9 mouse cellular contexts compared by ENCODE assay signal in genomic region chr5:131427734-131428413, GRCm38 (mm10).
DNase-seq lines count a peak whose midpoint lies in the region; ATAC-seq lines count a peak whose summit lies in the region.
"Had no signal": no experiment of that assay in that cellular context is flagged by ENCODE, and none has a peak within 500 bp of the region (broad histone marks: within the 10 kb centered on the region; RNA-seq: fewer than 3 reads in every experiment).

No protein-coding gene starts in this region.

- H3K9me3 ChIP-seq in intestine, embryonic 14.5 days (ENCODE audit: control insufficient read depth, low read length) = no peaks in the 10 kb centered on the region
- no peaks in the 10 kb centered on the region for H3K9me3 ChIP-seq in intestine, embryonic 16.5 days (ENCODE audit: control insufficient read depth, low read length)
- H3K9me3 ChIP-seq in midbrain, embryonic 14.5 days (ENCODE audit: control insufficient read depth, low read length) = no peaks in the 10 kb centered on the region

- H3K27ac ChIP-seq in intestine, embryonic 14.5 days (ENCODE audit: low read depth) = no peak overlapping the region
- H3K27ac ChIP-seq in intestine, embryonic 16.5 days (ENCODE audit: low read length) = no peak overlapping the region
- no peak overlapping the region for H3K27ac ChIP-seq in midbrain, embryonic 14.5 days (replicated peaks; ENCODE audit: low read depth, low read length)
- H3K27ac ChIP-seq: macrophage had no signal

- intact Hi-C loops in gastrocnemius, postnatal 14 days (cut with DNase I; ENCODE audit: low total_unique reads) = loop anchor here (2.0 to 10.0 kb wide), 3 partner anchors 273 to 566 kb away; no protein-coding TSS in a partner anchor

- no peak overlapping the region for H3K4me3 ChIP-seq in intestine, embryonic 14.5 days (ENCODE audit: low read depth, low read length)
- H3K4me3 ChIP-seq in intestine, embryonic 16.5 days (ENCODE audit: low read length) = no peak overlapping the region
- H3K4me3 ChIP-seq in midbrain, embryonic 14.5 days (replicated peaks; ENCODE audit: low read depth, low read length) = no peak overlapping the region

- no peaks in the 10 kb centered on the region for H3K36me3 ChIP-seq in intestine, embryonic 14.5 days (ENCODE audit: control insufficient read depth, insufficient read depth, low read length)
- H3K36me3 ChIP-seq in intestine, embryonic 16.5 days (ENCODE audit: control insufficient read depth, insufficient read depth, low read length) = no peaks in the 10 kb centered on the region
- no peaks in the 10 kb centered on the region for H3K36me3 ChIP-seq in midbrain, embryonic 14.5 days (ENCODE audit: control insufficient read depth, insufficient read depth, low read length)

- peak; percentile 91 for DNase-seq in intestine, embryonic 14.5 days (ENCODE audit: low spot score)
- peak; percentile 45 to 89 for DNase-seq in adrenal gland, adult (ENCODE audit: inconsistent age in 2 of 2, low spot score in 1 of 2)
- DNase-seq in cerebellum, postnatal 36 days = peak; percentile 84 to 89
- peak; percentile 67 for DNase-seq in gastrocnemius, postnatal 14 days
- peak; percentile 49 for DNase-seq in left cerebral cortex, adult 11 months (ENCODE audit: low spot score)
- peak; percentile 93 for DNase-seq in midbrain, embryonic 14.5 days
- DNase-seq in thymus, postnatal 25 days = peak; percentile 12

- no peak overlapping the region for H3K4me2 ChIP-seq in intestine, embryonic 14.5 days (ENCODE audit: low read length)
- H3K4me2 ChIP-seq in intestine, embryonic 16.5 days (ENCODE audit: low read depth, low read length) = no peak overlapping the region
- no peak overlapping the region for H3K4me2 ChIP-seq in midbrain, embryonic 14.5 days (ENCODE audit: low read length)

- no peak for ATAC-seq in intestine, embryonic 14.5 days (replicated peaks; ENCODE audit: low FRiP score, low TSS enrichment, low read depth)
- no peak for ATAC-seq in intestine, embryonic 16.5 days
- ATAC-seq in midbrain, embryonic 14.5 days (ENCODE audit: low FRiP score, low TSS enrichment) = no peak

- WGBS in intestine, embryonic 14.5 days = 37% methylated on average over 11 of the region's 11 CpGs
- 39% methylated on average over 11 of the region's 11 CpGs for WGBS in intestine, embryonic 16.5 days
- 31% methylated on average over 11 of the region's 11 CpGs for WGBS in midbrain, embryonic 14.5 days

- no peaks in the 10 kb centered on the region for H3K27me3 ChIP-seq in intestine, embryonic 14.5 days (replicated peaks; ENCODE audit: control insufficient read depth, insufficient read depth, low read length)
- no peaks in the 10 kb centered on the region for H3K27me3 ChIP-seq in intestine, embryonic 16.5 days (replicated peaks; ENCODE audit: control insufficient read depth, insufficient read depth, low read length)
- H3K27me3 ChIP-seq in midbrain, embryonic 14.5 days (ENCODE audit: control insufficient read depth, insufficient read depth, low read length) = no peaks in the 10 kb centered on the region

- no peaks in the 10 kb centered on the region for H3K4me1 ChIP-seq in intestine, embryonic 14.5 days (replicated peaks; ENCODE audit: control insufficient read depth, insufficient read depth, low read length)
- H3K4me1 ChIP-seq in intestine, embryonic 16.5 days (ENCODE audit: control insufficient read depth, insufficient read depth, low read length) = no peaks in the 10 kb centered on the region
- no peaks in the 10 kb centered on the region for H3K4me1 ChIP-seq in midbrain, embryonic 14.5 days (ENCODE audit: control insufficient read depth, insufficient read depth, low read length)

- no peak overlapping the region for H3K9ac ChIP-seq in intestine, embryonic 14.5 days (ENCODE audit: low read length)
- H3K9ac ChIP-seq in intestine, embryonic 16.5 days (ENCODE audit: low read depth, low read length) = no peak overlapping the region
- no peak overlapping the region for H3K9ac ChIP-seq in midbrain, embryonic 14.5 days (replicated peaks; ENCODE audit: low read length)

Comparison
In these comparisons a context has a peak if more than half of its experiments do, and no peak if none do; other contexts are left out.
1. DNase-seq: peak in every context shown above with its lines; median percentile 93 in midbrain, embryonic 14.5 days; 91 in intestine, embryonic 14.5 days; 86 in cerebellum, postnatal 36 days; 67 in adrenal gland, adult; 67 in gastrocnemius, postnatal 14 days; 49 in left cerebral cortex, adult 11 months; 12 in thymus, postnatal 25 days.